Mouse (Mus musculus) forebrain, embryonic 10.5 days (tissue): Measurements from ENCODE around the gene Pdcd5. TPM values are rescaled to one million over a fixed set of nuclear protein-coding genes. Genes with fewer than 3 reads are reported as not detected.

Experiments
- DNase-seq: peaks from one replicate; pipeline ENCODE4 v3.0.0-alpha.2; 2017; ENCODE audit warnings: low spot score; ENCODE audit errors: extremely low spot score
- H3K27ac ChIP-seq: fragments of 300-500 bp; sonication (generic); 2 replicates; pipeline ENCODE4 v1.5.1; 2016; ENCODE audit warnings: mild to moderate bottlenecking
- H3K27me3 ChIP-seq: fragments of 300-500 bp; sonication (generic); 2 replicates; pipeline ENCODE4 v1.6.1; 2016; ENCODE audit warnings: mild to moderate bottlenecking; ENCODE audit not compliant: poor library complexity, severe bottlenecking
- H3K36me3 ChIP-seq: fragments of 300-500 bp; sonication (generic); replicated peaks from 2 replicates; pipeline ENCODE4 v1.6.1; 2016; ENCODE audit warnings: mild to moderate bottlenecking, moderate library complexity
- H3K4me1 ChIP-seq: fragments of 300-500 bp; sonication (generic); 2 replicates; pipeline ENCODE4 v1.6.1; 2016
- H3K4me3 ChIP-seq: fragments of 300-500 bp; sonication (generic); 2 replicates; pipeline ENCODE4 v1.5.1; 2016; ENCODE audit warnings: mild to moderate bottlenecking, moderate library complexity
- H3K9me3 ChIP-seq: fragments of 300-500 bp; sonication (generic); 2 replicates; pipeline ENCODE4 v1.6.1; 2016; ENCODE audit warnings: mild to moderate bottlenecking, moderate library complexity
- whole genome bisulfite sequencing: fragments of 180-500 bp; shearing (Covaris S2); methylation state at CpG from one replicate; pipeline ENCODE4 v1.1.7; 2016; 5-methylcytosine and 5-hydroxymethylcytosine counted together
- polyA plus RNA-seq: library from polyadenylated mRNA; unstranded; fragments of >200 nt; fragmentation: Nextera tagmentation; extraction: Ambion mirVana; gene quantifications from 2 replicates; pipeline ENCODE4 v1.2.1, GENCODE M21; 2016

The Pdcd5 gene
- polyA plus RNA-seq, 1 experiment from 2014 or later: 317 TPM

GRCm38 (mm10) chr7:35663790-35664376 lies 16.6 kb upstream of the Pdcd5 start:
- Histone ChIP-seq H3K27me3 (no peaks in the 10 kb centered on the region), H3K9me3 (peaks cover 14% of the 10 kb centered on the region; the same call in 1 of the 2 replicates), H3K27ac (peak overlapping the region; percentile 72), H3K4me1 (peaks cover 51% of the 10 kb centered on the region), H3K4me3 (no peak overlapping the region), H3K36me3 (no peaks in the 10 kb centered on the region)
- WGBS: 54% methylated on average over 16 of the region's 16 CpGs
- no peak for DNase-seq

DNA sequence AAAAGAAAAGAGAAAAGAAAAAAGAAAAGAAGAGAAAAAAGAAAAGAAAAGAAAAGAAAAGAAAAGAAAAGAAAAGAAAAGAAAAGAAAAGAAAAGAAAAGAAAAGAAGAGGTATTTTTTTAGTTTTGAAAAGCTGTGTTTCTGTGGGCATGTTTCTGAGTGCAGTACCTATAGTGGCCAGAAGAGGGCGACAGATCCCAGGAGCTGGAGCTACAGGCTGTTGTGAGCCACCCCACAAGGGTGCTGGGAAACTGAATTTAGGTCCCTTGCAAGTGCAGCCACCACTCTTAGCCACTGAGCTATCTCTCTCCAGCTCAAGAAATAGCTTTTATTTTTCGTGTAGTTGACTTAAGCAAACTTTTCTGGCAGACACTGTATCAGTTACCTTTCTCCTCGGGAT lies 11.9 kb upstream of the Pdcd5 start:
- Histone ChIP-seq H3K27ac (no peak overlapping the region), H3K36me3 (no peaks in the 10 kb centered on the region), H3K9me3 (peaks cover 10% of the 10 kb centered on the region; the same call in 1 of the 2 replicates), H3K4me1 (peaks cover 20% of the 10 kb centered on the region), H3K4me3 (no peak overlapping the region), H3K27me3 (no peaks in the 10 kb centered on the region)
- DNase-seq: no peak
- WGBS: 58% methylated on average over 3 of the region's 3 CpGs

- H3K4me3 ChIP-seq: no peak overlapping the region
- WGBS: 42% methylated on average over 6 of the region's 6 CpGs
- DNase-seq: no peak
- H3K4me1 ChIP-seq: peaks cover 7% of the 10 kb centered on the region; the same call in 1 of the 2 replicates
- H3K9me3 ChIP-seq: peaks cover 10% of the 10 kb centered on the region; the same call in 1 of the 2 replicates
- no peaks in the 10 kb centered on the region for H3K27me3 ChIP-seq
- no peak overlapping the region for H3K27ac ChIP-seq
- H3K36me3 ChIP-seq: no peaks in the 10 kb centered on the region
Observed at GRCm38 (mm10) chr7:35657829-35658228, 10.5 kb upstream of the Pdcd5 start.

GRCm38 (mm10) chr7:35651583-35652270 lies 4.4 kb upstream of the Pdcd5 start:
- Histone ChIP-seq H3K4me3 (no peak overlapping the region), H3K4me1 (peaks cover 8% of the 10 kb centered on the region), H3K27me3 (no peaks in the 10 kb centered on the region), H3K9me3 (peaks cover 9% of the 10 kb centered on the region; the same call in 1 of the 2 replicates), H3K36me3 (no peaks in the 10 kb centered on the region), H3K27ac (no peak overlapping the region)
- 89% methylated on average over 10 of the region's 10 CpGs for WGBS
- no peak for DNase-seq

- WGBS: 76% methylated on average over 11 of the region's 11 CpGs
- Histone ChIP-seq H3K27ac (0 out of 2 replicates have a peak overlapping the region, but pooled peaks have one; percentile 15), H3K9me3 (peaks cover 9% of the 10 kb centered on the region; the same call in 1 of the 2 replicates), H3K4me1 (peaks cover 16% of the 10 kb centered on the region), H3K27me3 (no peaks in the 10 kb centered on the region), H3K36me3 (no peaks in the 10 kb centered on the region), H3K4me3 (no peak overlapping the region)
- DNase-seq: no peak
Observed at GRCm38 (mm10) chr7:35650716-35651410, 3.5 kb upstream of the Pdcd5 start.

DNA sequence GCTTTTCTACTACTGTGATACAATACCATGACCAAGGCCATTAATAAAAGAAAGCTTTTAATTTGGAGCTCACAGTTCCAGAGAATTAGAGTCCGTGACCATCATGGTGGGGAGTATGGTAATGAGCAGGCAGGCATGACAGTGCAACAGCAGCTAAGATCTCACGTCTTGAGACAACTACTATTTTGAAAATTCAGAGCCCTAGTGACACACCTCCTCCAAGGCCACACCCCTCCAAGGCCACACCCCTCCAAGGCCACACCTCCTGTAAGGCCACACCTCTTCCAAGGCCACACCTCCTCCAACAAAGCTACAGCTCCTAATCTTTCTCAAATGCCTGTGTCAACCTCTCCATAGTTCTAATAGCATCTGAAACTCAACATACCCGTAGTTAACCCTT lies 1.8 kb upstream of the Pdcd5 start:
- Histone ChIP-seq H3K36me3 (peaks cover 17% of the 10 kb centered on the region), H3K27me3 (no peaks in the 10 kb centered on the region), H3K4me1 (peaks cover 17% of the 10 kb centered on the region), H3K27ac (no peak overlapping the region), H3K9me3 (peaks cover 9% of the 10 kb centered on the region; the same call in 1 of the 2 replicates), H3K4me3 (no peak overlapping the region)
- no peak for DNase-seq
- 59% methylated on average over 3 of the region's 3 CpGs for WGBS

- DNase-seq: no peak
- no peak overlapping the region for H3K27ac ChIP-seq
- peaks cover 17% of the 10 kb centered on the region for H3K4me1 ChIP-seq
- H3K4me3 ChIP-seq: no peak overlapping the region
- H3K27me3 ChIP-seq: no peaks in the 10 kb centered on the region
- peaks cover 9% of the 10 kb centered on the region; the same call in 1 of the 2 replicates for H3K9me3 ChIP-seq
- WGBS: 80% methylated on average over 9 of the region's 9 CpGs
- peaks cover 23% of the 10 kb centered on the region for H3K36me3 ChIP-seq
Observed at GRCm38 (mm10) chr7:35648239-35649069, 1.1 kb upstream of the Pdcd5 start.

- H3K4me1 ChIP-seq: peaks cover 17% of the 10 kb centered on the region
- WGBS: 13% methylated on average over 34 of the region's 34 CpGs
- peaks cover 9% of the 10 kb centered on the region; the same call in 1 of the 2 replicates for H3K9me3 ChIP-seq
- H3K4me3 ChIP-seq: peak overlapping the region; percentile 97
- H3K27me3 ChIP-seq: no peaks in the 10 kb centered on the region
- H3K27ac ChIP-seq: peak overlapping the region; percentile 95
- peaks cover 43% of the 10 kb centered on the region for H3K36me3 ChIP-seq
- no peak for DNase-seq
Observed at GRCm38 (mm10) chr7:35646317-35647081, 822 bp downstream of the Pdcd5 start.

DNA sequence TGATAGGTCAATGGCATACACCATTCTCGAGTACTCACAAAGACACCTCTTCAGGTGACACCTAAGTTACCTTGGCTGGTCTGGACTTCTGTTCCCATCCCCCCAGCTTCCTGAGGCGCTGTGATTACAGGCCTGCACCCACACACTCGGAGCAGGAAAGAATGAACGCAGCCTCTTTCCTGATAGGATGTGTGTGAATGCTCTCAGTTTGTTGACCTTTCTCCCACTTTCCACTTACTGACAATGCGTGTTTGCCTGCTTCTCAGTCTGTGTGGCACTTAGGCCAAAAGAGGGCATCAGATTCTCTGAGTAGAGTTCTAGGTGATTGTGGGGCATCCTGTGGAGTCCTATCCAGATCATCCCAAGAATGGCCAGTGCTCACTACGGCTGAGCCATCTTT lies 7.2 kb downstream of the Pdcd5 start:
- H3K36me3 ChIP-seq: peaks cover 82% of the 10 kb centered on the region
- H3K27ac ChIP-seq: no peak overlapping the region
- H3K9me3 ChIP-seq: no peaks in the 10 kb centered on the region
- no peaks in the 10 kb centered on the region for H3K4me1 ChIP-seq
- no peak overlapping the region for H3K4me3 ChIP-seq
- no peaks in the 10 kb centered on the region for H3K27me3 ChIP-seq
- DNase-seq: no peak
- WGBS: 87% methylated on average over 6 of the region's 6 CpGs

- Histone ChIP-seq H3K4me3 (no peak overlapping the region), H3K9me3 (peaks cover 5% of the 10 kb centered on the region; the same call in 1 of the 2 replicates), H3K36me3 (peaks cover 74% of the 10 kb centered on the region), H3K4me1 (no peaks in the 10 kb centered on the region), H3K27me3 (no peaks in the 10 kb centered on the region), H3K27ac (no peak overlapping the region)
- 96% methylated on average over 9 of the region's 9 CpGs for WGBS
- no peak for DNase-seq
Observed at GRCm38 (mm10) chr7:35636874-35637273, 10.4 kb downstream of the Pdcd5 start.

GRCm38 (mm10) chr7:35636229-35636628 lies 11.1 kb downstream of the Pdcd5 start:
- H3K27ac ChIP-seq: no peak overlapping the region
- H3K4me3 ChIP-seq: no peak overlapping the region
- peaks cover 74% of the 10 kb centered on the region for H3K36me3 ChIP-seq
- 81% methylated on average over 6 of the region's 6 CpGs for WGBS
- no peak for DNase-seq
- no peaks in the 10 kb centered on the region for H3K4me1 ChIP-seq
- H3K9me3 ChIP-seq: peaks cover 5% of the 10 kb centered on the region; the same call in 1 of the 2 replicates
- no peaks in the 10 kb centered on the region for H3K27me3 ChIP-seq

DNA sequence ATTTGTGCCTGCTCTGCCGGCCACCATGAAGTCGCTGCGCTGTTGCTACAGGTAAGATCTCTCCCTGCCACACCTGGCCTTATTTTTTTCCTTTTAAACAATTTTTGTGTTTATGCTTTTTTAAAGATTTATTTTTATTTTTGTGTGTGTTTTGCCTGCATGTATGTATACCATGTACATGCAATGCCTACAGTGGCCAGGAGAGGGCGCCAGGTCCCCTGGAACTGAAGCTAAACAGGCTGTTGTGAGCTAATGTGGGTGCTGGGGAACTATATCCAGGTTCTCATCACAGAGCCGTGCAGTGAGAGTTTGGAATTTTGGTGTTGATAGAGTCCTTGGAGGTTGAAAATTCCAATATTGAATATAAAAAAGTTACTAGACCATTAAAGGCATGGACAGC lies 18.8 kb downstream of the Pdcd5 start:
- H3K36me3 ChIP-seq: peaks cover 87% of the 10 kb centered on the region
- no peaks in the 10 kb centered on the region for H3K27me3 ChIP-seq
- no peak for DNase-seq
- H3K27ac ChIP-seq: no peak overlapping the region
- H3K9me3 ChIP-seq: no peaks in the 10 kb centered on the region
- H3K4me1 ChIP-seq: no peaks in the 10 kb centered on the region
- no peak overlapping the region for H3K4me3 ChIP-seq
- 71% methylated on average over 5 of the region's 5 CpGs for WGBS
